Comparison of ENCODE assay signal across 22 mouse cellular contexts in the genomic region with DNA sequence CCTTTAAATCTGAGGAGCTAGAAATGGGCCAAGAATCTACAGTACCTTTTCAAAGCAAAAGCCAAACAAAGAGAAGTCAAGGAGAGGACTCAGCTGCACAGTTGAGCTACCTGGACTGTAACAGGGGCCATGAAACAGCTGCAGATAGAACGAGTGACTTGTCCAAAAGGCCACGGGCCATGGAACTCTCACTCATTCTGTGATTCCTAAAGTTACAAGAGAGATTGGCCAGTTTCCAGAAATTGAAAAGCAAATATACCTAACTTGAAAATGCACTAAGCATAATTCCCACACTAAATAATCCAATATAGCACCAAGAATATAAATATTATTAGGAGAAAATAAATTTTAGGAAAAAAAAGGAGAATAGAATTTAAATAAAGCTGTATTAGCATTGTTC.
DNase-seq lines count a peak whose midpoint lies in the region; ATAC-seq and TF ChIP-seq lines count a peak whose summit lies in the region.
"Had no signal": no experiment of that assay in that cellular context is flagged by ENCODE, and none has a peak within 500 bp of the region (broad histone marks: within the 10 kb centered on the region; RNA-seq: fewer than 3 reads in every experiment).

No protein-coding gene starts in this region.

- no peaks in the 10 kb centered on the region for H3K9me3 ChIP-seq in limb, embryonic 15.5 days
- no peaks in the 10 kb centered on the region for H3K9me3 ChIP-seq in limb, embryonic 10.5 days (replicated peaks)
- H3K9me3 ChIP-seq in lung, embryonic 14.5 days (ENCODE audit: low read depth, low read length) = no peaks in the 10 kb centered on the region
- no peaks in the 10 kb centered on the region for H3K9me3 ChIP-seq in lung, embryonic 16.5 days (ENCODE audit: control insufficient read depth, low read length)
- H3K9me3 ChIP-seq: embryonic facial prominence, embryonic 13.5 days; embryonic facial prominence, embryonic 15.5 days; forebrain, embryonic 10.5 days; forebrain, embryonic 12.5 days had no signal

- no peaks in the 10 kb centered on the region; the same call in 1 of the 2 replicates for H3K4me1 ChIP-seq in limb, embryonic 15.5 days
- no peaks in the 10 kb centered on the region for H3K4me1 ChIP-seq in limb, embryonic 10.5 days
- H3K4me1 ChIP-seq in lung, embryonic 14.5 days (ENCODE audit: insufficient read depth) = no peaks in the 10 kb centered on the region; the same call in 1 of the 2 replicates
- H3K4me1 ChIP-seq in lung, embryonic 16.5 days (replicated peaks; ENCODE audit: control insufficient read depth, insufficient read depth, low read length) = no peaks in the 10 kb centered on the region
- H3K4me1 ChIP-seq: embryonic facial prominence, embryonic 13.5 days; embryonic facial prominence, embryonic 15.5 days; forebrain, embryonic 12.5 days had no signal

- H3K27me3 ChIP-seq in limb, embryonic 15.5 days = no peaks in the 10 kb centered on the region
- H3K27me3 ChIP-seq in limb, embryonic 10.5 days (ENCODE audit: low read depth, poor library complexity, severe bottlenecking) = no peaks in the 10 kb centered on the region
- H3K27me3 ChIP-seq in lung, embryonic 14.5 days (ENCODE audit: insufficient read depth, low read length) = no peaks in the 10 kb centered on the region
- no peaks in the 10 kb centered on the region for H3K27me3 ChIP-seq in lung, embryonic 16.5 days (ENCODE audit: control insufficient read depth, insufficient read depth, low read depth, low read length)
- H3K27me3 ChIP-seq: embryonic facial prominence, embryonic 13.5 days; embryonic facial prominence, embryonic 15.5 days; forebrain, embryonic 12.5 days had no signal

- DNase-seq in limb, embryonic 10.5 days (ENCODE audit: low spot score) = no peak
- DNase-seq in lung, embryonic 14.5 days = peak; percentile 50
- no peak for DNase-seq in lung, postnatal 25 days (ENCODE audit: low spot score)
- no peak for DNase-seq in lung, postnatal 4 days
- DNase-seq: adrenal gland, adult 2 months; adrenal gland, postnatal 10 days; adrenal gland, postnatal 25 days; cerebellum, adult 11 months; cerebellum, adult 18-20 months; cerebellum, adult 8-10 months; cerebellum, adult 9-11 months; cerebellum, postnatal 14 days; cerebellum, postnatal 36 days; embryo, embryonic 11 days had no signal

- TF ChIP-seq CTCF in lung, embryonic 14.5 days (IDR thresholded peaks at IDR 0.05; ENCODE audit: low read depth) = no peak

- H3K27ac ChIP-seq in limb, embryonic 15.5 days = peak overlapping the region; percentile 43; the same call in 1 of the 2 replicates
- no peak overlapping the region for H3K27ac ChIP-seq in limb, embryonic 10.5 days
- H3K27ac ChIP-seq in lung, embryonic 14.5 days (ENCODE audit: low read depth) = no peak overlapping the region
- H3K27ac ChIP-seq in lung, embryonic 16.5 days (ENCODE audit: low read length) = peak overlapping the region; percentile 4; the same call in 1 of the 2 replicates
- H3K27ac ChIP-seq: embryonic facial prominence, embryonic 13.5 days; embryonic facial prominence, embryonic 15.5 days; forebrain, embryonic 10.5 days; forebrain, embryonic 12.5 days had no signal

- no peaks in the 10 kb centered on the region for H3K36me3 ChIP-seq in limb, embryonic 15.5 days
- no peaks in the 10 kb centered on the region for H3K36me3 ChIP-seq in limb, embryonic 10.5 days
- H3K36me3 ChIP-seq in lung, embryonic 14.5 days (ENCODE audit: insufficient read depth) = no peaks in the 10 kb centered on the region
- H3K36me3 ChIP-seq in lung, embryonic 16.5 days (ENCODE audit: control insufficient read depth, insufficient read depth, low read length) = no peaks in the 10 kb centered on the region
- H3K36me3 ChIP-seq: embryonic facial prominence, embryonic 13.5 days; embryonic facial prominence, embryonic 15.5 days; forebrain, embryonic 10.5 days; forebrain, embryonic 12.5 days had no signal

- no peak overlapping the region for H3K4me2 ChIP-seq in limb, embryonic 15.5 days
- H3K4me2 ChIP-seq in lung, embryonic 14.5 days = no peak overlapping the region
- H3K4me2 ChIP-seq in lung, embryonic 16.5 days (ENCODE audit: low read depth, low read length) = no peak overlapping the region
- H3K4me2 ChIP-seq: embryonic facial prominence, embryonic 13.5 days; embryonic facial prominence, embryonic 15.5 days; forebrain, embryonic 12.5 days had no signal

- H3K4me3 ChIP-seq in limb, embryonic 15.5 days = no peak overlapping the region
- no peak overlapping the region for H3K4me3 ChIP-seq in limb, embryonic 10.5 days
- H3K4me3 ChIP-seq in lung, embryonic 14.5 days (ENCODE audit: low read depth, low read length) = no peak overlapping the region
- no peak overlapping the region for H3K4me3 ChIP-seq in lung, embryonic 16.5 days (ENCODE audit: low read length)
- H3K4me3 ChIP-seq: embryonic facial prominence, embryonic 13.5 days; embryonic facial prominence, embryonic 15.5 days; erythroblast, embryonic 14.5 days; forebrain, embryonic 10.5 days; forebrain, embryonic 12.5 days had no signal

- 38% methylated on average over 2 of the region's 2 CpGs for WGBS in limb, embryonic 15.5 days
- WGBS in limb, embryonic 10.5 days = 83% methylated on average over 2 of the region's 2 CpGs
- WGBS in lung, embryonic 14.5 days = 43% methylated on average over 2 of the region's 2 CpGs
- WGBS in lung, embryonic 16.5 days = 35% methylated on average over 2 of the region's 2 CpGs

- H3K9ac ChIP-seq in limb, embryonic 15.5 days = no peak overlapping the region
- H3K9ac ChIP-seq in lung, embryonic 14.5 days = no peak overlapping the region
- no peak overlapping the region for H3K9ac ChIP-seq in lung, embryonic 16.5 days (ENCODE audit: low read length)
- H3K9ac ChIP-seq: embryonic facial prominence, embryonic 13.5 days; embryonic facial prominence, embryonic 15.5 days; forebrain, embryonic 12.5 days had no signal

- ATAC-seq in limb, embryonic 15.5 days (ENCODE audit: insufficient number of reproducible peaks, low FRiP score, low TSS enrichment, low read depth) = no peak
- ATAC-seq in lung, embryonic 14.5 days (ENCODE audit: insufficient read depth) = no peak
- ATAC-seq in lung, embryonic 16.5 days (ENCODE audit: low read depth) = no peak
- ATAC-seq: forebrain, embryonic 14.5 days had no signal

Comparison
In these comparisons a context has a peak if more than half of its experiments do, and no peak if none do; other contexts are left out.
1. H3K27ac ChIP-seq: peak in limb, embryonic 15.5 days (single experiment) and lung, embryonic 16.5 days (single experiment); none in limb, embryonic 10.5 days (single experiment) and lung, embryonic 14.5 days (single experiment).